Mouse (Mus musculus) heart, embryonic 12.5 days (tissue): ENCODE data around the gene Cdk6. TPM values are rescaled to one million over a fixed set of nuclear protein-coding genes. Genes with fewer than 3 reads are reported as not detected.

Experiments used
- polyA plus RNA-seq: library from polyadenylated mRNA; unstranded; fragments of >200 nt; fragmentation: Nextera tagmentation; extraction: Ambion mirVana; gene quantifications from 2 replicates; pipeline ENCODE4 v1.2.1, GENCODE M21; 2016

The Cdk6 gene
- polyA plus RNA-seq, 1 experiment from 2014 or later = 32.5 TPM

Other genes with a start within 250 kb of the Cdk6 start
- gene Fam133b, start 202.3 kb downstream of the Cdk6 start, polyA plus RNA-seq = 17.9 and 21.3 TPM in 2 replicates
- gene 1700109H08Rik, start 230.1 kb downstream of the Cdk6 start, polyA plus RNA-seq = 1.9 and 2.6 TPM in 2 replicates